Mouse (Mus musculus): Measurements from ENCODE around the gene Traf4. TPM values are rescaled to one million over a fixed set of nuclear protein-coding genes. Genes with fewer than 3 reads are reported as not detected.

The Traf4 gene
- total and polyA plus RNA-seq, 3 experiments = 34.4 to 42.0 TPM; not detected in 1

DNA sequence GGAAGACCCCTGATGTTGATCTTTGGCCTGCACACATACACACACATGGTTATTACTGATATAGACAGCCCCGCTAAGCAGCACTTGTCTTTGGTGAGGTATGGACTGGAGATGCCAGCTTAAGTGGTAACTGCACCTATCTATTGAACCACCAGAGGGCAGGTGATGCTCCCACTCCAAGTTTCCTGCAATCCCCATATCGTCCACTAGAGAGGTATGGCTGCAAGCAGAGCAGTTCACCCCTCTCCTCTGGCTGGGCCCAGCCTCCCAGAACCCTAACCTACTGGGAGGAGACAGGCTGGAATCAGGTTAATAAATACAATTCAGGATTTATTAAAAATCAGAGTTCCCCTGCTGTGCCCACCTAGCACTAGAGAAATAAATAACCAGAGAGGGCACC lies 6.3 kb downstream of the Traf4 start (continued):
- TF ChIP-seq USF1 (IDR thresholded peaks at IDR 0.05; ENCODE audit: low read depth, low read length) = no peak
- no peak for TF ChIP-seq ELF1 (IDR thresholded peaks at IDR 0.05; ENCODE audit: low read depth, low read length)
- peak; percentile 39; the same call in 1 of the 2 replicates for TF ChIP-seq MYC (IDR thresholded peaks at IDR 0.05; ENCODE audit: low read depth, low read length)
- peak; percentile 81 for TF ChIP-seq ZC3H11A (IDR thresholded peaks at IDR 0.05; ENCODE audit: low read depth, low read length)
- no peak for TF ChIP-seq ETS1 (IDR thresholded peaks at IDR 0.05; ENCODE audit: low read depth, low read length)
- no peak for TF ChIP-seq ZKSCAN1 (IDR thresholded peaks at IDR 0.05; ENCODE audit: low read depth, low read length)
- peak; percentile 72 for TF ChIP-seq RAD21 (IDR thresholded peaks at IDR 0.05; ENCODE audit: low read depth, low read length)
- TF ChIP-seq ZMIZ1 (IDR thresholded peaks at IDR 0.05; ENCODE audit: low read depth, low read length) = no peak
- TF ChIP-seq TAL1 (IDR thresholded peaks at IDR 0.05; ENCODE audit: low read length) = no peak
- peak; percentile 60; the same call in 1 of the 2 replicates for TF ChIP-seq HCFC1 (IDR thresholded peaks at IDR 0.05; ENCODE audit: low read depth, low read length)
- TF ChIP-seq RCOR1 (IDR thresholded peaks at IDR 0.05; ENCODE audit: low read depth, low read length) = no peak; the same call in 1 of the 2 replicates
- no peak for TF ChIP-seq CHD1 (IDR thresholded peaks at IDR 0.05; ENCODE audit: low read depth, low read length)
- TF ChIP-seq NRF1 (IDR thresholded peaks at IDR 0.05; ENCODE audit: insufficient read depth, low read depth, low read length, poor library complexity, severe bottlenecking) = no peak
- 0 out of 4 replicates have a peak, but pooled peaks of 1 of the 2 experiments have one; percentile 27 for TF ChIP-seq POLR2A (IDR thresholded peaks at IDR 0.05; ENCODE audit: control insufficient read depth in 1 of 2, insufficient read depth in 1 of 2, low read depth in 1 of 2, low read length in 2 of 2, poor library complexity in 1 of 2)
- peak; percentile 63 for TF ChIP-seq ZNF384 (IDR thresholded peaks at IDR 0.05; ENCODE audit: low read depth, low read length)

DNA sequence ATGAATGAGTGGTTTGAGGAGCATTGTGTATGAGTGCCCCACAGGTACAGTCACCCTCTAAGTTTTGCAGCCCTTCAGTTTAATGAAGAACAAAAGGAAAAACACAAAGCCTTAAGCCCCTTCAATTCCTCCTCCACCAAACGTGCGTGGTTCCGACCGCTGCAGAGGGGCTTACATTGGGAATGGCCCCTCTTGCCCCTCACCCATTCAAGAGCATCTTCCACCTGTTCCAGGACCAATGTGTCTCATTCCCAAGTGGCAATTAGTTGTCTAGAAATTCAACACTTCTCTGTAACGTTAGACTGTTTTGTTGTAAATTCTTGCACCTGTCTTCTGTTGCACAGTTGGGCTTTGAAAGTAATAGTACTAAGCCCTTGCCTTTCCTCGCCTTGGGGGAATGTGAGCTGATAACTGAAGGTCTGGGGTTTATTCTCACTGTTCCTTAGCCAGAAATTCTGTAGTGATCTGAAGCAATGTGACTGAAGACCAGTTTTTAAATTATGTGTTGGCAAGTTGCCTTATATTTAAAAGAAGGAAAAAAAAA lies 9.2 kb downstream of the Traf4 start:
- no peaks in the 10 kb centered on the region for H3K79me2 ChIP-seq (ENCODE audit: control insufficient read depth, insufficient read depth, low read length, poor library complexity)
- H3K36me3 ChIP-seq (ENCODE audit: control insufficient read depth in 1 of 2, insufficient read depth in 2 of 2, low read length in 2 of 2) = no peaks in the 10 kb centered on the region
- no peak for DNase-seq (ENCODE audit: low read depth, low spot score)
- TF ChIP-seq JUND (IDR thresholded peaks at IDR 0.05; ENCODE audit: low read depth, low read length) (no peak), GABPA (IDR thresholded peaks at IDR 0.05; ENCODE audit: low read depth, low read length) (no peak), MYC (IDR thresholded peaks at IDR 0.05; ENCODE audit: low read depth, low read length) (no peak), MAFK (IDR thresholded peaks at IDR 0.05; ENCODE audit: borderline replicate concordance, low read depth, low read length) (no peak), ZMIZ1 (IDR thresholded peaks at IDR 0.05; ENCODE audit: low read depth, low read length) (no peak), CHD1 (IDR thresholded peaks at IDR 0.05; ENCODE audit: low read depth, low read length) (no peak), ZKSCAN1 (IDR thresholded peaks at IDR 0.05; ENCODE audit: low read depth, low read length) (no peak), MAX (IDR thresholded peaks at IDR 0.05; ENCODE audit: low read length) (no peak), TAL1 (IDR thresholded peaks at IDR 0.05; ENCODE audit: low read length) (no peak), CHD2 (IDR thresholded peaks at IDR 0.05; ENCODE audit: low read length) (no peak), POLR2AphosphoS5 (IDR thresholded peaks at IDR 0.05; ENCODE audit: borderline replicate concordance, low read depth, low read length) (no peak), USF1 (IDR thresholded peaks at IDR 0.05; ENCODE audit: low read depth, low read length) (no peak), ZC3H11A (IDR thresholded peaks at IDR 0.05; ENCODE audit: low read depth, low read length) (no peak), E2F4 (IDR thresholded peaks at IDR 0.05; ENCODE audit: borderline replicate concordance, low read depth, low read length) (no peak), ETS1 (IDR thresholded peaks at IDR 0.05; ENCODE audit: low read depth, low read length) (no peak)
- H3K9ac ChIP-seq (ENCODE audit: control insufficient read depth, low read depth, low read length, poor library complexity, severe bottlenecking) = no peak overlapping the region
- H3K27me3 ChIP-seq (ENCODE audit: control insufficient read depth in 1 of 2, insufficient read depth in 2 of 2, low read length in 2 of 2) = no peaks in the 10 kb centered on the region
- H3K4me3 ChIP-seq (ENCODE audit: control insufficient read depth in 1 of 2, insufficient read depth in 1 of 2, low read depth in 2 of 2, low read length in 2 of 2) = no peak overlapping the region
- H3K4me1 ChIP-seq (ENCODE audit: control insufficient read depth in 1 of 2, insufficient read depth in 2 of 2, low read length in 2 of 2) = no peaks in the 10 kb centered on the region
- H3K9me3 ChIP-seq (replicated peaks; ENCODE audit: insufficient read depth, low read length) = no peaks in the 10 kb centered on the region
- no peak overlapping the region for H3K27ac ChIP-seq (ENCODE audit: control insufficient read depth, low read depth, low read length)
